Mouse (Mus musculus): ENCODE results near the gene Retreg2. TPM values are rescaled to one million over a fixed set of nuclear protein-coding genes. Genes with fewer than 3 reads are reported as not detected.

The Retreg2 gene
- total RNA-seq (2017), result 24.7 to 70.3 TPM (median 47.7 TPM) in 3 replicates

DNA sequence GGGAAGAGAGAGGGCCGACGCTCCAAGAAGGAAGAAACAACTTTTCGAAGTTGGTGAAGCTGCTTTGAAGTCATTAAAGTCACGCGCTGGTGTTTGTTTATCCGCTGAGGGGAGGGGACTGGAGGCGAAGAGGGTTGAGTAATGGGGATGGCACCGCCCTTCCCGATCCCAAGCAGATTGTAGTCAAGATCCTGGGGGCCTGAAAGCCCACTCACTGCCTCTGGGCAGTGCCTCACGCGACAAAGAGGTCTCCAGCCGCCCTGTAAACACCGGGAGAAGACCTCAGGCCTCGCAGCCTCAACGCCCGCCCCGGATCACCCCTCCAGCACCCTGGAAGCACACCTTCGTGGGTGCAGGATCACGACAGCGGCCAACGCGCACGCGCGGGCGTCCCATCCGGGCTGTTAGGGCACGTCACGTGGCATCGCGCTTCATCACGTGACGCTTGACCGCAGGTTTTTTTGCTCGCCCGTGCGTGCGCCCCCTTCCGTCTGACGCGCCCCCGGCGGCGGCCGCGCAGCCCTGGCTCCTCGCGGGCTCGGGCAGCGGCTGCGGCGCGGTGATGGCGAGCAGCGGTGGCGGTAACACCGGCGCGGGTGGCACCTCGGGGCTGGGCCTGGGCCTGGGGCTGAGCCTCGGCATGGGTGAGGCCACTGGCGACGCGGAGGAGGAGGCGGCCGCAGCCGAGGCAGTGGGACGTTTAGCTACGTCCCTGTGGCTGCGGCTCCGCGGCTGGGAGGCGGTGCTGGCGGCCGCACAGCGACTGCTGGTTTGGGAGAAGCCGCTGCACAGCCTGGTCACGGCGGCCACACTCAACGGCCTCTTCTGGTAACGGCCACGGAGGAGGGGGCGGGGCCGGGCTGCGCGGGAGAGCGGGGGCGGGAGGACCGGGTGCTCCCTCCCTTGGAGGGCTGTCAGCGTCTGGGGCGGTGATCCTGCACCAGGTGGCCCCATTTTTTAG, at the start of gene Retreg2, which contains the start of gene Cnppd1:
TSS of gene Retreg2 (plus strand) at position 478 of the 961 bp plus-strand sequence.
TSS of gene Cnppd1 (minus strand) at position 411 of the 961 bp plus-strand sequence.
- peak; percentile 60 for ATAC-seq (replicated peaks; ENCODE audit: insufficient number of reproducible peaks, low FRiP score, low TSS enrichment, poor library complexity, severe bottlenecking)

DNA sequence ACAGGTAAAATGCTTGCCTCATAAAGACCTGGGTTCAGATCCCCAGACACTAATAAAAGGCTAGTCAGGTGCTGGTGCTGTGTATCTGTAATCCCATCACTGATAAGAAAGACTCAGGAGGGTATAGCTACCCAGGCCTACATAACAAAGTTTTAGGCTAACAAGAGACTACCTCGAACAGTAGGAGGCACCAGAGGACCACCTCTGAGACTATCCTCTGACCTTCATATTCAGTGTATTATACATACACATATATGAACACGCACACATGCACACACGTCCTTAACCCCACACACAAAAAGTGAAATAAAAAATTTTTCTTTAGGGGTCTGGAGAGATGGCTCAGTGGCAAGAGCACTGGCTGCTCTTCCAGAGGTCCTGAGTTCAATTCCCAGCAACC, 20.4 kb upstream of the Retreg2 start:
- no peak for ATAC-seq (replicated peaks; ENCODE audit: insufficient number of reproducible peaks, low FRiP score, low TSS enrichment, poor library complexity, severe bottlenecking)

DNA sequence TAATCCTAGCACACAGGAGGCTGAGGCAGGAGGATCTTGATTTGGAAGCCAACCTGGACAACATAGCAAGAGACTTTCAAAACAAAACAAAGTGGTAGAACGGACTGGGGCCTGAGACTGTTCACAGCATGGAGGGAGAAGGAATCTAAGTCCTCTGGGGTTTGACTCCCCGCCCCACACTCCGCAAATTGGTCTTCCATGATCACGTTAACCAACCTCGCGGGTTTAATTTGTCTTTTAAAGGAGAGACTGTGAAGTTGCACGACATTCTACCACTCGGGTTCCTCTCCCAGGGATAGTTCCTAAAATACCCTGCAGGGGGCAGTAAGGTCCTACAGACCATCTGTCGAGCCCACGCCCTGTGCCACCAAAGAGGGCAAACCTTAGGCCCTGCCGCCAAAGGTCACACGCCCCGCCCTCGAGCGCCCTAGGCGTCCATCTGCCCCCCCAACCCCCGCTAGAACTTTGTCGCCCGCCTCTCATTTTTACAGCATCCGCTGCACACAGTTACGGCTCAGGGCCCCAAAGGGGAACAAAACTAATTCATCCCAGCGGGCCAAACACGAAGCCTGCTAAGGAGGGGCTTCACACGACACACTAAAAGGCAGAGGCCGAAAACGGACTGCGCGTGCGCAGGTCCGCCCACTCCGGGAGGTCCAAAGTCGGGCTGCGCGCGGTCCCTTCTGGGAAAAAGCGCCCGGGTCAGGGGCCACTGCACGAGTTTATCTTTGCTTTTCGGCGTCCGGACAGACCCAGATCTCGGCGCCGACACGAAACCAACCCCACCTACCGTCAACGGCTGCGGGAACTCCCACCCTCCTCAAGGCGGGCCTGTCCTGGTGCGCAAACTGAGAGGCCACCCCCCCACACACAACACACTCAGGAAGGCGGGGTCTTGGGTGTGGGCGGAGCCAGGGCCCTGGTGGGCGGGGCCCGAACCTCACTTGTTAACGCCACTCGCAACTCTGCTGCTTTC, 17.9 kb upstream of the Retreg2 start, which contains the start of gene Nhej1:
TSS of gene Nhej1 (minus strand) at position 855 of the 976 bp plus-strand sequence.
- ATAC-seq (replicated peaks; ENCODE audit: insufficient number of reproducible peaks, low FRiP score, low TSS enrichment, poor library complexity, severe bottlenecking), result peak; percentile 89

- ATAC-seq (replicated peaks; ENCODE audit: insufficient number of reproducible peaks, low FRiP score, low TSS enrichment, poor library complexity, severe bottlenecking), result no peak
Observed at GRCm38 (mm10) chr1:75125418-75125817, 17.2 kb upstream of the Retreg2 start.

- no peak for ATAC-seq (replicated peaks; ENCODE audit: insufficient number of reproducible peaks, low FRiP score, low TSS enrichment, poor library complexity, severe bottlenecking)
Observed at GRCm38 (mm10) chr1:75128641-75129040, 13.9 kb upstream of the Retreg2 start.

- no peak for ATAC-seq (replicated peaks; ENCODE audit: insufficient number of reproducible peaks, low FRiP score, low TSS enrichment, poor library complexity, severe bottlenecking)
Observed at GRCm38 (mm10) chr1:75133421-75134207, 9.0 kb upstream of the Retreg2 start, which contains the start of gene Slc23a3. TSS of gene Slc23a3 (minus strand) at chr1:75133890.

DNA sequence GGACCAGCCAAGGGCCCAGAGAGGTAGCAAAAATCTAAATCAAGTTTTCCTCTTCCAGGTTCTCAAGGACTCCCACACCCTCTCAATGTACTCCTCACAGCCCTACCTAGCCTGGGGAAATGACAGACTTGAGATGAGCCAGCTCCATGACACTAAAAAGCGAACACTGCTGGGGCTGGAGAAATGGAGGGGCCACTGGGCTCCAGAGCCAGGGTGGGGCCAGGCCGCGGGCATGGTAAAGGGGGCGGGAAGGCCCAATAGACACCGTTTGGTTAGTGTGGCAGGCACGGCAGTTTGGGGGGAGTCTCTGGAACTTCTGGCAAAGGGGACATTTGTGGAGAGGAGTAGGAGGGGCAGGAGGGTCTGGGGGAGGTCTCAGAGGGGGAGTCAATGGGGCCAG, 6.3 kb upstream of the Retreg2 start:
- ATAC-seq (replicated peaks; ENCODE audit: insufficient number of reproducible peaks, low FRiP score, low TSS enrichment, poor library complexity, severe bottlenecking), result no peak

- no peak for ATAC-seq (replicated peaks; ENCODE audit: insufficient number of reproducible peaks, low FRiP score, low TSS enrichment, poor library complexity, severe bottlenecking)
Observed at GRCm38 (mm10) chr1:75136730-75137129, 5.8 kb upstream of the Retreg2 start.

GRCm38 (mm10) chr1:75138448-75138847, 4.1 kb upstream of the Retreg2 start:
- no peak for ATAC-seq (replicated peaks; ENCODE audit: insufficient number of reproducible peaks, low FRiP score, low TSS enrichment, poor library complexity, severe bottlenecking)

DNA sequence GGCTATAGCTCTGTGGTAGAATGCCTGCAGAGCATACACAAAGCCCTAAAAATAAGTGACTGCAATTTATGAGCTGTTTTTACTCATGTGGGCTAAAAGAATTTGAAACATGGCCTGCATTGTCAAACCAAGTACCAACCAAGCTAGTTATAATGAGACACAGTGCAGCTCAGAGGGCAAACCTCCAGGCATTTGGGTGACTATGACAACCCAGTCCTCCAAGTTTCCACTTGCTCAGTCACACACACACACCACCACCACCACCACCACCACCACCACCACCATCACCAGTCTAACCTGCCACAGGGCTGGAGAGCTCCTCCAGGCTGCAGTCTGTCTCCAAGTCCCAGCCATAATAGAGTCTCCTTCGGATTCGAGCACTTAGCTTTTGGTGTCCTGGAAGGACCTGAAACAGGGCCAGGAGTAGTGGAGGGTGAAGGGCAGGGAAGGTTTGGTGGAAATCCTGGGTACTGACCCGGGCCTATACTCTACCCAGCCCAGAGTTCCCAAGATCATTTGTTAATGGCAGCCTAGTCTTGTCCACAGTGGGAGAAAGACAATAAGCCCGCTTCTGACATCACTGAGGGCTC, 1.9 kb upstream of the Retreg2 start:
- no peak for ATAC-seq (replicated peaks; ENCODE audit: insufficient number of reproducible peaks, low FRiP score, low TSS enrichment, poor library complexity, severe bottlenecking)

DNA sequence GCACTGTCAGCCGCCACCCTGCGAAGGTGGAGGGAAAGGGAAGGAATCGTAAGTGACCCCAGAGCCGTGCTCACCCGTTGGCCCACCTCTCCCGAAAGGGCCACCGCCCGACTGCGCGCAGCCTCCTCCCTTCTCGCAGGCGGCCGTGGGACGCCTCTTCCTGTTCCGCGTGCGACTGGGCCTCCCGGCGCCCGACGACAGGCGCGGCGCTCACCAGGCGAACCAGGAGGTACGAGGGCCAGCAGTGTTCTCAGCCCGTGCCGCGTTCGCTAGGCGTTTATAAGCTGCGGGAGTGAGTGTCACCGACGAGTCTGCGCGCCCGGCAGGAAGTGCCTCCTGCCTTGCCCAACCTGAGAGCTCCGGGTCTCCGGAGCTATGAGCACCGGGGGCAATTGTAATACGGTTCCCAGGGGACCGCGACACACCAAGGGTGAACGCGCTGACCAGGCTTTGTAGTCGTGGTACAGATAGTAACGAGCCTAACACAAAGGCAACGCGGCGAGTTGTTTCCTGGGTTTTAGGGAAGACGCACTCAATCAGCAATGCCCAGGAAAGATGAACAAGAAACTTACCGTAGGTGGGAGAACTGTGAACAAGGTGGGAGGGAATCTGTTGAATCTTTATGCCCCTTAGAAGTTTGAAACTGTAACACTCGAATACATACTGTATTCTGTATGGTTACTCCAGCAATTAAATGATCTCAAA, 940 bp upstream of the Retreg2 start:
- peak; percentile 39 for ATAC-seq (replicated peaks; ENCODE audit: insufficient number of reproducible peaks, low FRiP score, low TSS enrichment, poor library complexity, severe bottlenecking)

DNA sequence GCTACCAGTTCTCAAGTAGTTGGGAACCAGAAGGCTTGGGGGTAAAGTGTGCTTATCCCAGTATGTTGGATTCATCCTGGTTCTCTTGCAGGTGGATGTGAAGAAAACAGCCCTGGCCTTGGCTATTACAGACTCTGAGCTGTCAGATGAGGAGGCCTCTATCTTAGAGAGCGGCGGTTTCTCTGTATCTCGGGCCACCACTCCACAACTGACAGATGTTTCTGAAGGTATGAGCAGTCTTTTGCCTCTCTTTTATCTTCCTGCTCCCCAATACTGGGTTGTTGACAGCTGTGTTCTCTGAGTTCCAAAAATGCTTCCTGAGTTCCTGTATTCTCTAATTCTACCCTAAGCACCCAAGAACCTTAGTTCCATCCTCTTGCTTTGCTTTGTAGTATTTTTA, 3.0 kb downstream of the Retreg2 start:
- ATAC-seq (replicated peaks; ENCODE audit: insufficient number of reproducible peaks, low FRiP score, low TSS enrichment, poor library complexity, severe bottlenecking), result no peak

- ATAC-seq (replicated peaks; ENCODE audit: insufficient number of reproducible peaks, low FRiP score, low TSS enrichment, poor library complexity, severe bottlenecking), result no peak
Observed at GRCm38 (mm10) chr1:75147411-75148135, 5.0 kb downstream of the Retreg2 start.

- no peak for ATAC-seq (replicated peaks; ENCODE audit: insufficient number of reproducible peaks, low FRiP score, low TSS enrichment, poor library complexity, severe bottlenecking)
Observed at GRCm38 (mm10) chr1:75148727-75149126, 6.1 kb downstream of the Retreg2 start.

DNA sequence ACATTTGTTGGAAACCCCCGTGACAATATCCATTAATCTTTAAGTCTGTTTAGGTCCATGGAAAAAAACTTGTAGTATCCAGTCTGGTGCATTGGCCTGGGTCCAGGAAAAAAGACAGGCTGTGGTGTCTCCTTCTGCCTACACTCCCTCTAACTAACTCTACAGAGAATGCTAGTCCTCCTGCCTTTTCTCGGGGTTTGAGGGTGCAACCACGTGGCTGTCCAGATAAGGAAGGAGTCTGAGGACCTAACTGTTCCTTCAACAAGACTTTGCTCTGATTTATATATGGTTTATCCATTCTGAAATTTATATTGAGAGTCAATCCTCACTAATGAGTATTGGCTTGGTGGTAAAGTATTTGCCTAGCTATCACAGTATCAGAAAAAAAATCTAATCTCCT, 13.3 kb downstream of the Retreg2 start:
- ATAC-seq (replicated peaks; ENCODE audit: insufficient number of reproducible peaks, low FRiP score, low TSS enrichment, poor library complexity, severe bottlenecking), result no peak

GRCm38 (mm10) chr1:75158990-75159389, 16.4 kb downstream of the Retreg2 start:
- no peak for ATAC-seq (replicated peaks; ENCODE audit: insufficient number of reproducible peaks, low FRiP score, low TSS enrichment, poor library complexity, severe bottlenecking)

Data from monocyte, adult 5-6 weeks (primary cell).